Mouse (Mus musculus) embryonic facial prominence, embryonic 11.5 days (tissue): Measurements from ENCODE around the gene 2310079G19Rik. TPM values are rescaled to one million over a fixed set of nuclear protein-coding genes. Genes with fewer than 3 reads are reported as not detected.

Source experiments
- ATAC-seq: fragments of 200-750 bp; cut with Nextera tagmentation; replicated peaks from 2 replicates; pipeline ENCODE4 v1.8.0; 2017; ENCODE audit warnings: low read depth; ENCODE audit not compliant: insufficient number of reproducible peaks, low FRiP score, low TSS enrichment
- DNase-seq: peaks from one replicate; pipeline ENCODE4 v3.0.0-alpha.2; 2015; ENCODE audit warnings: low spot score
- H3K27ac ChIP-seq: fragments of 300-500 bp; sonication (generic); replicated peaks from 2 replicates; pipeline ENCODE4 v1.5.1; 2014; ENCODE audit warnings: mild to moderate bottlenecking, low read depth, low read length, control low read depth
- H3K27me3 ChIP-seq: fragments of 300-500 bp; sonication (generic); 2 replicates; pipeline ENCODE4 v1.6.1; 2014; ENCODE audit warnings: mild to moderate bottlenecking, low read length, moderate library complexity, mixed read lengths; ENCODE audit not compliant: control insufficient read depth, insufficient read depth
- H3K36me3 ChIP-seq: fragments of 300-500 bp; sonication (generic); replicated peaks from 2 replicates; pipeline ENCODE4 v1.6.1; 2014; ENCODE audit warnings: low read depth, mild to moderate bottlenecking, low read length, moderate library complexity, mixed read lengths; ENCODE audit not compliant: control insufficient read depth, insufficient read depth
- H3K4me1 ChIP-seq: fragments of 300-500 bp; sonication (generic); 2 replicates; pipeline ENCODE4 v1.6.1; 2014; ENCODE audit warnings: low read length, mixed read lengths; ENCODE audit not compliant: control insufficient read depth, insufficient read depth
- H3K4me2 ChIP-seq: fragments of 300-500 bp; sonication (generic); 2 replicates; pipeline ENCODE4 v1.6.1; 2014; ENCODE audit warnings: low read depth, mild to moderate bottlenecking, control low read depth, low read length, moderate library complexity
- H3K4me3 ChIP-seq: fragments of 300-500 bp; sonication (generic); 2 replicates; pipeline ENCODE4 v1.5.1; 2014; ENCODE audit warnings: low read depth, low read length, control low read depth
- H3K9ac ChIP-seq: fragments of 300-500 bp; sonication (generic); replicated peaks from 2 replicates; pipeline ENCODE4 v1.6.1; 2014; ENCODE audit warnings: mild to moderate bottlenecking, control low read depth, low read length
- H3K9me3 ChIP-seq: fragments of 300-500 bp; sonication (generic); replicated peaks from 2 replicates; pipeline ENCODE4 v1.6.1; 2016; ENCODE audit warnings: mild to moderate bottlenecking, low read length, inconsistent platforms, mixed read lengths; ENCODE audit not compliant: control insufficient read depth
- WGBS: fragments of 180-500 bp; shearing (Covaris S2); extraction: QIAGEN DNeasy Blood & Tissue Kit; methylation state at CpG from one replicate; pipeline ENCODE4 v1.1.7; 2014; 5-methylcytosine and 5-hydroxymethylcytosine counted together
- polyA plus RNA-seq: library from polyadenylated mRNA; unstranded; fragments of >200 nt; fragmentation: Nextera tagmentation; extraction: Ambion mirVana; gene quantifications from 2 replicates; pipeline ENCODE4 v1.2.1, GENCODE M21; 2014

2310079G19Rik gene
- polyA plus RNA-seq, 1 experiment from 2014 or later: not detected

- Histone ChIP-seq H3K4me3 (no peak overlapping the region), H3K9me3 (no peaks in the 10 kb centered on the region), H3K9ac (no peak overlapping the region), H3K27me3 (no peaks in the 10 kb centered on the region), H3K4me2 (no peak overlapping the region), H3K36me3 (no peaks in the 10 kb centered on the region), H3K27ac (no peak overlapping the region), H3K4me1 (no peaks in the 10 kb centered on the region)
- WGBS: 42% methylated on average over 4 of the region's 4 CpGs
- ATAC-seq (no peak), DNase-seq (no peak)
Measured at GRCm38 (mm10) chr16:88635142-88635541, 7.7 kb upstream of the 2310079G19Rik start.

DNA sequence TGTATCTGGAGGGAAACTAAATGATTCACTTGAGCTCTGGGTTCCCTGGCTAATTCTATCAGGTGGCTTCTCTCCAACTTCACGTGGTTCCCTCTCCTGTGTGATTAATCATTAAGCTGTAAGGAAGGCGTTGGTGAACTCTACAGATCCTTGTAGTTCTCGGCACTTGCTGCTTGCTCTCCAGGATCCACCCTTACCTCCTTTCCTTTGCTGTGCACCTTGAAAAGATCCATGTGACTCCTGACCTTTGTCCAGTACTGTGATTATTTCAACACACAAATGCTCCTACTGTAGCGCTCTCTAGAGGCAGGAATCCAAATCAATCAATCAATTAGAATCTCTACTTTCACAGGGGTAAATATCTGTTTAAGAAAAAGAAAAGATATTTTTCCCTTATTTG lies 4.0 kb upstream of the 2310079G19Rik start:
- Histone ChIP-seq H3K4me1 (no peaks in the 10 kb centered on the region), H3K27ac (no peak overlapping the region), H3K27me3 (no peaks in the 10 kb centered on the region), H3K36me3 (no peaks in the 10 kb centered on the region), H3K9me3 (no peaks in the 10 kb centered on the region), H3K4me3 (no peak overlapping the region), H3K4me2 (no peak overlapping the region), H3K9ac (no peak overlapping the region)
- WGBS: 83% methylated on average over 4 of the region's 4 CpGs
- DNase-seq: no peak
- no peak for ATAC-seq

DNA sequence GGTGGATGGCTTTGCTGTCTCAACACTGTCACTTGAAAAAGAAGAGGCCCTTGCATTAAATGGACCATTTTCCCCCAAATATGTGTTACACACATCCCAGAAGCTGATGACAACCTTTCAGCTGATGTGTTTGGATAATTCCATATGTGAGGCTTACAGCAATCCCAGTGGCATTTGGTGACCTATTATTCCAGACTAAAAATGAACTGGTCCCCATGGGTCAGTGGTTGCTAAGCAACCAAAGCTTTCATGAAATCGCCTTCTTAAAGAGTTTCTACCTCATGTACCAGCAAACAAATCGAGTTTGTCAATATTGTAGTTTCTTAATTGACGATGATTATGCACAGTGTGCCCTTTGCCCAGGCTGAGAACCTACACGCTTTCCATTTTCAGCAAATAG lies 14.8 kb downstream of the 2310079G19Rik start:
- DNase-seq (no peak), ATAC-seq (no peak)
- no peaks in the 10 kb centered on the region for H3K36me3 ChIP-seq
- H3K4me1 ChIP-seq: no peaks in the 10 kb centered on the region
- no peak overlapping the region for H3K27ac ChIP-seq
- H3K4me3 ChIP-seq: no peak overlapping the region
- no peak overlapping the region for H3K4me2 ChIP-seq
- H3K27me3 ChIP-seq: no peaks in the 10 kb centered on the region
- H3K9ac ChIP-seq: no peak overlapping the region
- H3K9me3 ChIP-seq: no peaks in the 10 kb centered on the region
- 65% methylated on average over 4 of the region's 4 CpGs for WGBS

DNA sequence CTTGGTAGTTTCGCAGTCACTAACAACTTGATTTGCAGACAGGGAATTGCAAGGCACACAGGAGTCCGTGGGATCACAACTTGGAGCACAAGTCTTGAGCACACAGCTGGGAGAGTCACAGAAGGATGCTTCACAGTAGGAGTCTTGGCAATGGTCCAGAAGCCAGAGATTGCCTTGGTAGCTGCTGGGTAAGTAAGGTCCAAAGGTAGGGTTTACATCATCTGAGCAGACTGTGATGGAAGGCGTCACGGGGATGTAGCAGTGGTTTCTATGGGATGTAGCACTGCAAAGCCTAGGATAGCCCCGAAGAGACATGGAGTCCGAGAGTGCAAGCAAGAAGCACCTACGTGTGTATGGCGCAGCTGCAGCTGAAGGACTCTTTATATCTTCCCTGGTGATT lies 15.5 kb downstream of the 2310079G19Rik start, which contains the start of gene Krtap24-1:
TSS of gene Krtap24-1 (minus strand) at position 358 of the 400 bp plus-strand sequence.
- Histone ChIP-seq H3K4me2 (no peak within 1 kb of the TSS), H3K27me3 (no peaks in the 10 kb centered on the region), H3K4me3 (no peak within 1 kb of the TSS), H3K9me3 (no peaks in the 10 kb centered on the region), H3K27ac (no peak within 1 kb of the TSS), H3K36me3 (no peaks in the 10 kb centered on the region), H3K9ac (no peak within 1 kb of the TSS), H3K4me1 (no peaks in the 10 kb centered on the region)
- ATAC-seq (no peak), DNase-seq (no peak)
- 93% methylated on average over 8 of the region's 8 CpGs for WGBS

- no peak for DNase-seq
- Histone ChIP-seq H3K9ac (no peak overlapping the region), H3K36me3 (no peaks in the 10 kb centered on the region), H3K9me3 (no peaks in the 10 kb centered on the region), H3K27me3 (no peaks in the 10 kb centered on the region), H3K27ac (no peak overlapping the region), H3K4me2 (no peak overlapping the region), H3K4me1 (no peaks in the 10 kb centered on the region), H3K4me3 (no peak overlapping the region)
- no peak for ATAC-seq
- WGBS: 84% methylated on average over 6 of the region's 6 CpGs
Measured at GRCm38 (mm10) chr16:88604570-88604969, 22.9 kb downstream of the 2310079G19Rik start.

DNA sequence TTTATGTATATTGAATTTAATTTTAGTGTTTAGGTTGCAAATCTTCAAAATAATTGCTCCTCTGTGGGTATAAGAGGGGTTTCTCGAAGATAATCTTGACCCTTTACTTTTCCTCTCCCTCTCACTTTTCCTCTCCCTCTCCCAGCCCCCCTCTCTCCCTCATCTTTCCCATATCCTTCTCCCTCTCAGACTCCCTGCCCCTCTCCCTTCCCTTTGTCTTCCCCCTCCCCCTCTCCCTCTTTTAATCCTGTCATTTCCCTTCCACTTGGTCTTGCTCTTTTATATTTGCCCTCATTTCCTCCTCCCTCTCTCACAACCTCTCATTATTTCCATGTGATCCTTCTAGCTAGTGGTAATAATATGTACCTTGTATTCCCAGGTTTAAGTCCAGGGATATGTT lies 25.0 kb downstream of the 2310079G19Rik start:
- ATAC-seq (no peak), DNase-seq (peak; percentile 28)

DNA sequence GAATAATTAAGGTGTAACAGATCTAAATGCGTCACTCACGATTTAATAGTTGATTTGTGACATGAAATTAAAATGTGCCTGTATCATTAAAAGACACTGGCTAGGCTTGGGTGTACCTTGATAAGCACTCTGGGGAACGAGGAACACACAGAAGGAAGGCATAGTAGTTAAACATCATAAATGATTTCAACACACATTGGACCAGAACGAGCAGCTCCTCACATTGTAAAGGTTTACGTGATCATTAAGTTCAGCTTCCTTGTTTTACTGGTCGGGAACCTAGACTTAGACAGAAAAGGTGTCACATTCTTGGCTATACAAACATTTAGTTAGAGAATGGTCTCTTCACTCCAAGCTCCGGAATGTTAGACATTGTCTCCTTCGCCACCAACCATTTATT lies 27.2 kb downstream of the 2310079G19Rik start:
- no peaks in the 10 kb centered on the region for H3K9me3 ChIP-seq
- DNase-seq (no peak), ATAC-seq (no peak)
- H3K9ac ChIP-seq: no peak overlapping the region
- no peak overlapping the region for H3K27ac ChIP-seq
- H3K4me2 ChIP-seq: no peak overlapping the region
- H3K36me3 ChIP-seq: no peaks in the 10 kb centered on the region
- H3K4me1 ChIP-seq: no peaks in the 10 kb centered on the region
- H3K4me3 ChIP-seq: no peak overlapping the region
- WGBS: 70% methylated on average over 8 of the region's 8 CpGs
- no peaks in the 10 kb centered on the region for H3K27me3 ChIP-seq

More for the DNA sequence above, 25.0 kb downstream of the 2310079G19Rik start:
- Histone ChIP-seq H3K4me1 (no peaks in the 10 kb centered on the region), H3K4me2 (no peak overlapping the region), H3K27me3 (no peaks in the 10 kb centered on the region), H3K9ac (no peak overlapping the region), H3K27ac (no peak overlapping the region), H3K9me3 (no peaks in the 10 kb centered on the region), H3K36me3 (no peaks in the 10 kb centered on the region), H3K4me3 (no peak overlapping the region)
- 56% methylated on average over 1 of the region's 1 CpGs for WGBS

DNA sequence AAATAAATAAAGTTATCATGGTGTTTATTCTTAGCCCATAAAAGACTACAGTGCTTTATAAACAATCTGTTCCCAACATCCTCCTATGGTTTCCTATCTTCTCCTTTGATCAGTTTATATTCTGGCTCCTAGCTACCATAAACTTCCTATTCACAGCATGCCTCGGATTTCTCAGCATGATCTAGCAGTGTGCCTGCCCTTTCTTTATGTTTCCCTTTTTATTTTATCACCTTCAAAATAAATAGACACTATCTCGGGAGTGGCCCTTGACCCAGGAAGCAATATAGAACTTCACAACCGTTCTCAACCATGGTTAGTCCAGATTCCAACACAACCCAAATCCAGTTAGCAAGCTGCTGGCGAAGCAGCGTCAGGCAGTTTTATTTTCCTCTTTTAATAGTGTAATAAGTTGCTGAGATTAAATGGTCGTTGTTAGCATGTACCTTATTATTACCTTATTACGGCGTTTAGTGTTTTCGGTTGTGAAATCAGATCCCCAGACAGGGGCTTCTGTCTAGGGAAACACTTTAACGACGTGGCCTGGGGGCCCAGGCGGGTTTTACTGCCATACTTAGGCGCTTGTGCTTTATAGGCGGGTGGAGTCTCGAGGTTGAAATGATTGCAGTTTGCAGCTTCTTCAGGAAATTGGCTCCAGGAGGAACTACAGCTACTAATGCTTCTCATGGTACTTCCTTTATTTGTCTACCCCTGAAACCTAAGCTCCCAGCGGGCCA lies 27.8 kb downstream of the 2310079G19Rik start:
- 43% methylated on average over 16 of the region's 16 CpGs for WGBS
- Histone ChIP-seq H3K9ac (no peak overlapping the region), H3K4me3 (no peak overlapping the region), H3K36me3 (no peaks in the 10 kb centered on the region), H3K4me2 (no peak overlapping the region), H3K27ac (no peak overlapping the region), H3K4me1 (no peaks in the 10 kb centered on the region), H3K27me3 (no peaks in the 10 kb centered on the region), H3K9me3 (no peaks in the 10 kb centered on the region)
- ATAC-seq: no peak
- peak; percentile 47 for DNase-seq
